Mouse (Mus musculus): ENCODE results near the gene Fbl. TPM values are rescaled to one million over a fixed set of nuclear protein-coding genes. Genes with fewer than 3 reads are reported as not detected.

Gene Fbl
- polyA plus RNA-seq (2012; rRNA removed; ENCODE audit: low replicate concordance), result 25.8 and 84.3 TPM in 2 replicates

DNA sequence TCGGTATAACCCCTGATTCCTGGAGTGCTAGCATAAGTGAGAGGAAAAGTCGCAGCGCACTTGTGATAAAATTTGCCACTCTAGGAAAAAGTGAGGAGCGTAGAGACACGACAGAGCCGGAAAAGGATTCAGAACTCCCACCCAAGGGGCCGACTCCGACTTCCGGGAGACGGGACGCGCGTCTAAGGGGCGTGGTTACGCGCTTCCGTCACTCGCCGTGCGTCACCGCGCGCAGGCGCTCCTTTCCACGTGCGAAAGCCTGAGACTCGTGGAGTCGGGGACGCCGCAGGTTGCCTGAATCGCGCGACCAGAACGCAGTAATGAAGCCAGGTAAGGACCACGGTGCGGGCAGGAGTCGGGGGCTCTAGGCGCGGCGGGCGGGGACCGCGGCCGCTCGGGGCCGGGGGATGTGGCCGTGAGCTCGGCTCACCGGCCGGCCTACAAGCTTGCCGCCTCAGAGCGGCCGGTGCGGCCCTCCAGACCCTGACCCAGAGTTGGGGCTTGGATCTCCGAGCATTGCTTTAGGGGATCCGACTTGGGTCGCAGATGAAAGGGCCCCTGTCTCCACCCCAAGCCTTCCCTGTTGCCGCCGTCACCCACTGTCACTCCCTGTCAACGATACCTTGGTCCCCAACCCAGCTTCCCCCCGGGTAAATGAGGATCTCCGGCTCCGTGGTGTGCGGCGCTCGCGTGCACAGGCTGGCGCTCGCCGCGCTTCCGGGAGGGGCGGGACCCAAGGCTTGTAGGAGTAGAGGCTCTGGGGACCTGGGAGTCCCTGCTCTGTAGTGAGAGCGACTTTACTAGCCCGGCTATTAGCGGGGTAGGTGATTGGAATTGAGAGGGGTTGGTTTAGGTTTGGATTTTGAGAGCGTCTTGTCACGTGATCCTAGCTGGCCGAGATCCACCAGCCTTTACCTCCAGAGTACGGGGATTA, at the start of gene Fbl:
TSS of gene Fbl (plus strand) at position 222 of the 934 bp plus-strand sequence.

DNA sequence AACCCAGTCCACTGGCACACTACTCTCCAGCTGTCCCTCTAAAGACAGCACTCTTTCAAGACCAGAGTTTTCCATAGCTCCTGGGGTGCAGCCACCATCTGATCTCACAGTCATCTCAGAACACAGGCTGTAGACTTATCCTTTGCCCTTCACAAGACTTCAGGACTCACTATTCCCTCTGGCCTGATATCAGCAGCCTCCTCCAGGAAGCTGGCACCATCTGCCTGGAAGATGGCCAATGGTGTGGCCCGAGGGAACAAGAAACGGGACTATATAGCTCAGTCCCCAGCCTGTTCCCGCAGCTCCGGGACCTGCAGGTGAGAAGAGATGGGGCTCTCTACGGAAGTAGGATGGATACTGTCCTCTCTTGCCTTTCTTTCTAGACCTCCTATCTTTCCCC, 40.3 kb upstream of the Fbl start, which contains the start of gene 9530053A07Rik:
TSS of gene 9530053A07Rik (plus strand) at position 301 of the 400 bp plus-strand sequence.

DNA sequence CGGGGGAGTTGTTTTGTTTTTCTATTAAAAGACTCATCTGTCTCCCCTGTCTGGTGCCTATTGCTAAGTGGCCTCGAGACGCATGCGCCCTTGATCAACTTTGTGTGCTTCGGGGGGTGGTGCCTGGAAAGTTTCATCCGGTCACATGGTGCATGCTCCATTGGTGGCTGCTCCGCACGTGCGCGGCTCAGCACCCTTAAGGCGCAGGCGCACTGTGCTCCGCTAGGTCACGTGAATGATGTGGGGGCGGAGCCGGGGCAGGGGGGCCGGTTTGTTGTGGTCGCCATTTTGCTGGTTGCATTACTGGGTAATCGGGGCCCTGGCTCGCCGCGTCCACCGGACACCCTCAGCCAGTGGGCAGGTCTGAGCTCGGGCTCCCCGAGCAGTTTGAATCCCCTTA, 9.7 kb downstream of the Fbl start, which contains the start of gene Dyrk1b:
TSS of gene Dyrk1b (plus strand) at position 242 of the 400 bp plus-strand sequence.

Other genes starting within 250 kb of the Fbl start
- gene Zfp974, start 240.2 kb upstream of the Fbl start, polyA plus RNA-seq (2012; rRNA removed; ENCODE audit: low replicate concordance), result 3.0 and 4.1 TPM in 2 replicates
- gene Zfp780b, start 190.5 kb upstream of the Fbl start, polyA plus RNA-seq (2012; rRNA removed; ENCODE audit: low replicate concordance), result 1.8 and 2.8 TPM in 2 replicates
- 0.21 and 0.37 TPM in 2 replicates for gene Zfp850, start 155.6 kb upstream of the Fbl start, polyA plus RNA-seq (2012; rRNA removed; ENCODE audit: low replicate concordance)
- 122 and 149 TPM in 2 replicates for gene Psmc4, start 119.6 kb upstream of the Fbl start, polyA plus RNA-seq (2012; rRNA removed; ENCODE audit: low replicate concordance)
- gene Fcgbp, start 98.5 kb upstream of the Fbl start, polyA plus RNA-seq (2012; rRNA removed; ENCODE audit: low replicate concordance), result 0.53 and 54.2 TPM in 2 replicates
- 0.08 and 0.11 TPM in 2 replicates for gene 9530053A07Rik, start 40.2 kb upstream of the Fbl start, polyA plus RNA-seq (2012; rRNA removed; ENCODE audit: low replicate concordance)
- gene Dyrk1b, start 9.8 kb downstream of the Fbl start, polyA plus RNA-seq (2012; rRNA removed; ENCODE audit: low replicate concordance), result 41.7 and 43.4 TPM in 2 replicates
- gene Eid2, start 98.2 kb downstream of the Fbl start, polyA plus RNA-seq (2012; rRNA removed; ENCODE audit: low replicate concordance), result 4.6 and 9.1 TPM in 2 replicates
- gene Eid2b, start 108.0 kb downstream of the Fbl start, polyA plus RNA-seq (2012; rRNA removed; ENCODE audit: low replicate concordance), result 6.6 and 12.9 TPM in 2 replicates
- gene Selenov, start 121.5 kb downstream of the Fbl start, polyA plus RNA-seq (2012; rRNA removed; ENCODE audit: low replicate concordance), result 0.14 and 0.33 TPM in 2 replicates
- gene Dll3, start 132.5 kb downstream of the Fbl start, polyA plus RNA-seq (2012; rRNA removed; ENCODE audit: low replicate concordance), result 0.04 and 0.36 TPM in 2 replicates
- 112 and 113 TPM in 2 replicates for gene Timm50, start 142.4 kb downstream of the Fbl start, polyA plus RNA-seq (2012; rRNA removed; ENCODE audit: low replicate concordance)
- 92.2 and 125 TPM in 2 replicates for gene Supt5, start 169.0 kb downstream of the Fbl start, polyA plus RNA-seq (2012; rRNA removed; ENCODE audit: low replicate concordance)
- 520 and 1,161 TPM in 2 replicates for gene Rps16, start 180.9 kb downstream of the Fbl start, polyA plus RNA-seq (2012; rRNA removed; ENCODE audit: low replicate concordance)
- 27.6 and 51.9 TPM in 2 replicates for gene Plekhg2, start 202.9 kb downstream of the Fbl start, polyA plus RNA-seq (2012; rRNA removed; ENCODE audit: low replicate concordance)
- gene Zfp36, start 210.5 kb downstream of the Fbl start, polyA plus RNA-seq (2012; rRNA removed; ENCODE audit: low replicate concordance), result 35.4 and 86.7 TPM in 2 replicates
- gene Med29, start 223.0 kb downstream of the Fbl start, polyA plus RNA-seq (2012; rRNA removed; ENCODE audit: low replicate concordance), result 55.0 and 56.9 TPM in 2 replicates
- 75.4 and 88.0 TPM in 2 replicates for gene Paf1, start 223.2 kb downstream of the Fbl start, polyA plus RNA-seq (2012; rRNA removed; ENCODE audit: low replicate concordance)